Mouse (Mus musculus) bone marrow macrophage, adult 2 months (primary cell): ENCODE results near the gene Nox1.

Source experiments
- CTCF ChIP-seq: IDR thresholded peaks from 2 replicates; pipeline ENCODE4 v1.5.1; 2012; ENCODE audit warnings: low read depth, mild to moderate bottlenecking, low read length, moderate library complexity
- POLR2A ChIP-seq: IDR thresholded peaks from 2 replicates; pipeline ENCODE4 v1.6.1; 2012; ENCODE audit warnings: mild to moderate bottlenecking, low read depth, low read length, borderline replicate concordance

DNA sequence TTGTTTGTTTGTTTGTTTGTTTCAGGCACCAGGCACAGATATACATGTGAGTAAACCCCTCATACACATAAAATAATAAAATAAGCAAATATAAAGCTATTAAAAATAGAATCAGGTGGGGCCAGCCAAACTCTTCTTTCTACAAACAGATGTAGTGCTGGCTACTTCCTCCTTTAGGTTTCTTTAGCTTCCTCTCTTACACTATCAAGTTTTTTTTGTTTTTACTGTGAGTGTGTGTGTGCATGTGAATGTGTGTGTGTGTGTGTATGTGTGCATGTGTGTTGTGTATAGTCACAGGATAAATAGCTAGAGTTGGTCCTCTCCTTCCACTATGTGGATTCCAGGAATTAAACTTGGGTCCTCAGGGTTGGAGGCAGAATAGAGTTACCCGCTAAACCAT lies 47.1 kb downstream of the Nox1 start:
- TF ChIP-seq CTCF = no peak
- TF ChIP-seq POLR2A = no peak
